Mouse (Mus musculus): ENCODE data around the gene Xaf1.

DNA sequence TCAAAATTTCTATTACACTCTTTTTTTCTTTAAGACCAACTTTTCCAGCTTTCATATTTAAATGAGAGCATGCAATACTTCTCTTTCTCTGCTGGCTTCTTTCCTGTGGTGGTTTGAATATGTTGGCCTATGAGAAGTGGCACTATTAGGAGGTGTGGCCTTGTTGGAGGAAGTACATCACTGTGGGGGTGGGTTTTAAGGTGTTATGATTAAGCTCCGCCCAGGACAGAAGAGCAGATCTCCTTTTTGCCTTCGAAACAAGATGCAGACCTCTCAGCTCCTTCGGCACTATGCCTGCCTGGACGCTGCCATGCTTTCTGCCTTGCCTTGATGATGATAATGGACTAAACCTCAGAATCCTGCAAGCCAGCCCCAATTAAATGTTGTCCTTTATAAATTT, 24.3 kb downstream of the Xaf1 start:
- no peak for TF ChIP-seq POLR2A (IDR thresholded peaks at IDR 0.05; ENCODE audit: borderline replicate concordance, low read depth, low read length)
- no peak for TF ChIP-seq CTCF (IDR thresholded peaks at IDR 0.05; ENCODE audit: low read depth, low read length)

All from bone marrow macrophage, adult 2 months (primary cell).